Mouse (Mus musculus): Measurements from ENCODE around the gene Myo5c.

Myo5c gene

GRCm38 (mm10) chr9:75328047-75328446 lies 96.2 kb downstream of the Myo5c start:
- DNase-seq (ENCODE audit: low spot score) = no peak

GRCm38 (mm10) chr9:75330821-75331220 lies 99.0 kb downstream of the Myo5c start:
- no peak for DNase-seq (ENCODE audit: low spot score)

- DNase-seq (ENCODE audit: low spot score) = no peak
Measured at GRCm38 (mm10) chr9:75334440-75334839, 102.6 kb downstream of the Myo5c start.

- DNase-seq (ENCODE audit: low spot score) = no peak
Measured at GRCm38 (mm10) chr9:75338016-75338415, 106.2 kb downstream of the Myo5c start.

- DNase-seq (ENCODE audit: low spot score) = no peak
Measured at GRCm38 (mm10) chr9:75342433-75342832, 110.6 kb downstream of the Myo5c start.

GRCm38 (mm10) chr9:75347458-75347857 lies 115.6 kb downstream of the Myo5c start, which contains the start of gene Bcl2l10:
Gene Bcl2l10, plus strand, starts transcription at chr9:75347758.
- DNase-seq (ENCODE audit: low spot score) = no peak

GRCm38 (mm10) chr9:75348066-75348465 lies 116.2 kb downstream of the Myo5c start:
- no peak for DNase-seq (ENCODE audit: low spot score)

GRCm38 (mm10) chr9:75348641-75349040 lies 116.8 kb downstream of the Myo5c start:
- DNase-seq (ENCODE audit: low spot score) = no peak

GRCm38 (mm10) chr9:75353094-75353493 lies 121.3 kb downstream of the Myo5c start:
- DNase-seq (ENCODE audit: low spot score) = no peak

Measured in MN1 (cell line).